Mouse (Mus musculus) ES-E14 (cell line): ENCODE results near the gene Asic2. TPM values are rescaled to one million over a fixed set of nuclear protein-coding genes. Genes with fewer than 3 reads are reported as not detected.

Experiments
- DNase-seq: peaks from one replicate; pipeline ENCODE4 v3.0.0-alpha.2; 2013; ENCODE audit warnings: low read depth, low spot score
- H3K27ac ChIP-seq: 2 replicates; pipeline ENCODE4 v1.5.1; 2012; ENCODE audit warnings: low read depth, mild to moderate bottlenecking, low read length, moderate library complexity, mixed read lengths; ENCODE audit not compliant: poor library complexity, insufficient read depth, severe bottlenecking
- H3K36me3 ChIP-seq: 2 replicates; pipeline ENCODE4 v1.6.1; 2012; ENCODE audit warnings: mild to moderate bottlenecking, low read length, moderate library complexity, mixed read lengths; ENCODE audit not compliant: control insufficient read depth, poor library complexity, insufficient read depth, severe bottlenecking
- H3K4me1 ChIP-seq, 2 experiments: fragments of 150-350 bp in 1 of 2; sonication (generic) in 1 of 2; 2 replicates each; pipeline ENCODE4 v1.6.1; 2012; ENCODE audit warnings: low read length in 2 of 2, mild to moderate bottlenecking in 1 of 2, mixed read lengths in 1 of 2; ENCODE audit not compliant: control insufficient read depth in 2 of 2, insufficient read depth in 2 of 2, poor library complexity in 1 of 2
- H3K4me3 ChIP-seq, 2 experiments: fragments of 150-350 bp in 1 of 2; sonication (generic) in 1 of 2; 2 replicates each; pipeline ENCODE4 v1.5.1; 2012; ENCODE audit warnings: low read length in 2 of 2, low read depth in 1 of 2, mild to moderate bottlenecking in 1 of 2, mixed read lengths in 1 of 2; ENCODE audit not compliant: insufficient read depth in 1 of 2, poor library complexity in 1 of 2, severe bottlenecking in 1 of 2
- H3K9ac ChIP-seq: 2 replicates; pipeline ENCODE4 v1.6.1; 2012; ENCODE audit warnings: low read depth, mild to moderate bottlenecking, low read length, mixed read lengths; ENCODE audit not compliant: poor library complexity, insufficient read depth, severe bottlenecking
- H3K9me3 ChIP-seq: fragments of 150-350 bp; sonication (generic); 2 replicates; pipeline ENCODE4 v1.6.1; 2012; ENCODE audit warnings: low read depth, mild to moderate bottlenecking, low read length; ENCODE audit not compliant: control insufficient read depth, insufficient read depth
- CHD2 ChIP-seq: IDR thresholded peaks from 2 replicates; pipeline ENCODE4 v1.6.1; 2014; ENCODE audit warnings: mild to moderate bottlenecking, low read depth, low read length, inconsistent platforms
- HCFC1 ChIP-seq: IDR thresholded peaks from 2 replicates; pipeline ENCODE4 v1.6.1; 2012; ENCODE audit warnings: low read length, inconsistent platforms, borderline replicate concordance; ENCODE audit not compliant: insufficient read depth
- MAFK ChIP-seq: IDR thresholded peaks from 2 replicates; pipeline ENCODE4 v1.6.1; 2014; ENCODE audit warnings: mild to moderate bottlenecking, low read depth, low read length, inconsistent platforms; ENCODE audit not compliant: insufficient read depth
- ZC3H11A ChIP-seq: IDR thresholded peaks from 2 replicates; pipeline ENCODE4 v1.6.1; 2012; ENCODE audit warnings: low read depth, mild to moderate bottlenecking, inconsistent platforms, low read length, borderline replicate concordance
- ZNF384 ChIP-seq: IDR thresholded peaks from 2 replicates; pipeline ENCODE4 v1.6.1; 2012; ENCODE audit warnings: low read depth, low read length, inconsistent platforms
- in situ Hi-C, 2 experiments: fragments of 600-800 bp; cut with MboI; formaldehyde crosslinking; loops; one replicate each; pipeline ENCODE4 v1.15.1; 2025; ENCODE audit warnings: low sequenced_read_pairs in 2 of 2, inconsistent platforms in 1 of 2; ENCODE audit not compliant: unreplicated experiment in 2 of 2
- total RNA-seq: library from RNA; depleted of rRNA; stranded (reverse); fragments of 300-350 nt; gene quantifications from 2 replicates; pipeline ENCODE4 v1.2.3, GENCODE M21; 2012

The Asic2 gene
- total RNA-seq, 1 experiment: 0.13 TPM

DNA sequence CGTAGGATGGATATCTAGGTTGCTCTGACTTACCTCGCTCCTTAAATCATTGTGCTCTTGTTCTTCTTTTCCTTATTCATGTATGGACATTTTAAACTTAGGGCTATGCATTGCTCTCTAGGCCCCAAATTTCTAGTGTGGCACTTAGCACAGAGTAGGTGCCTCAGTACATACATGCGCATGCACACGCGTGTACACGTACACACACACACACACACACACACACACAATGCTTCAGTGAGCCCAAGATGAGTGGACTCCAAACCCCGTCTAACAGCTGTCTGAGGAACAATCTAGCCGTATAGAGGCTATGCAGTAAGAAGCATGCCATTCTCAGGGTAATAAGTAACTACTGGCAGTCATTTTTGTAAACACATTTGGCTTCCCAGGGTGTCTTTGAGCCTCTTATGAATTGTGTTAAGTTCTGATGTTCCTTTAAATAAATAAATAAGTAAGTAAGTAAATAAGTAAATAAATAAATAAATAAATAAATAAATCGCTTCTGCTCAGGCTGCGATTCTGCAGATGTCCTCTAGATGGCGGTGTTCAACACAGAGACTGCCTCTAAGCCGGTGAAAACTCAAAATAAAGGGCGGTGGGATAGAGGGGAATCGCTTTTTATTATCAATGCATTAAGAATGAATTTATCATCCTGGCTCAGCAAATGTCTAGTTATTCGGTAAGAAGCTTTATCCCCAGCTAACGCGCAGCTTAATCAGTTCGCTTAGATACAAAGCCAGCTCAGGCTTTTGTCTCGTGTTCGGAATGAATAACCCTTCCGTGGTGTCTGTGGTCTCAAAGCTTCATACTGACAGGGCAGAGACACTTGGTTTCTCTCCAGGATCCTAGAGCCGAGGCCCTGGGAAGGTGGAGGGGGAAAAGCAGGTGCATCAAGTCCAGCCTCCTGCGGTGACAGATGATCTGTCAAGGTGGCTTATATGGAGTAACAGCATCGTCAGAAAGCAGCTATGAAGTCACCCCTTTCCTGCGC, 333.6 kb downstream of the Asic2 start:
- DNase-seq: no peak
- TF ChIP-seq ZNF384: no peak
- TF ChIP-seq HCFC1: no peak
- TF ChIP-seq ZC3H11A: peak; percentile 54
- no peak for TF ChIP-seq CHD2
- TF ChIP-seq MAFK: no peak
- no peaks in the 10 kb centered on the region for H3K4me1 ChIP-seq
- no peaks in the 10 kb centered on the region for H3K9me3 ChIP-seq
- no peak overlapping the region for H3K4me3 ChIP-seq
- H3K36me3 ChIP-seq: no peaks in the 10 kb centered on the region
- H3K9ac ChIP-seq: no peak overlapping the region
- in situ Hi-C loops: no loop called here
- H3K27ac ChIP-seq: no peak overlapping the region

DNA sequence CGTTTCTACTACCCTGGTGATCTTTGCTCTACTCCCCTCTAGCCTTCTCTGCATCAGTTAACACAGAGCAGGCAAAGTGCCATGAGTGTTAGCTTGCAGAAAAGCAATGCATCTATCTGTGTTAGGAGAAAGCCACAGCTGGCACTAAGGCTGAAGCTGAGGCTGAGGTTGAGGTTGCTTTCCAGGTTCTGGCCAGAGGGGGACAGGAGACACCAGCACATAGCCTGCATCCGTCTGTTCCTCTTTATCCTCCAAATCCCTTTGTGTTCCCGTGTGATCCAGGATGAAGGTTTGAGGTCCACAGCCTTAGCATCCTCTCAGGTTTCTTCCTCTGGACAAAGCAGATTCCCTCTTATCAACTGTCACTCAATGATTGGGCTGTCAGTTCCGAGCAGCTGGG, 343.1 kb downstream of the Asic2 start:
- TF ChIP-seq CHD2 (no peak), ZNF384 (no peak), HCFC1 (no peak), MAFK (no peak), ZC3H11A (no peak)
- Histone ChIP-seq H3K9ac (no peak overlapping the region), H3K36me3 (no peaks in the 10 kb centered on the region), H3K9me3 (no peaks in the 10 kb centered on the region; the same call in 1 of the 2 replicates), H3K27ac (no peak overlapping the region), H3K4me1 (peaks cover 0 to 4% of the 10 kb centered on the region in 2 experiments; a peak in 1 of 4 replicates), H3K4me3 (no peak overlapping the region)
- no peak for DNase-seq
- in situ Hi-C loops: no loop called here

DNA sequence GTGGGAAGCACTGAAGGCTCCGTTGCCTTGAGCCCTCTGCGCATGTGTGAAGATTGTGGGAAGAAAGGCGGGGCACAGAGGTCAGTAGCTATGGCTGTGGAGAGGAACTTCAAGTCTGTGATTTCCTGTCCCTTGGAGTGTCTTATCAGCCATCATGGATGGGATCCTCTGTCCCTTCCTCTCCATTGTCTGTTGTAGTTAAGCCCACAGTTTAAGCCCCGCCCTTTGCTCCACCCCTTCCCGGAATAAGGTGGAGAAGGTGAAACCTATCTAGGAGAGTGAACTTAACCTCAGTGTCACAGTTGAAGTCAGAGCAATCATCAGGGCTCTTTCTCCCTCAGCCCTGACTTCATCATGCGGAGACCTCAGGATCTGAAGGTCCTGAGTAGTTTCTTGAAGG, 347.7 kb downstream of the Asic2 start:
- in situ Hi-C loops: no loop called here
- TF ChIP-seq ZC3H11A (no peak), MAFK (no peak), CHD2 (no peak), HCFC1 (no peak), ZNF384 (no peak)
- H3K4me3 ChIP-seq: no peak overlapping the region
- no peaks in the 10 kb centered on the region; the same call in 1 of the 2 replicates for H3K9me3 ChIP-seq
- no peak overlapping the region for H3K9ac ChIP-seq
- peaks cover 4 to 7% of the 10 kb centered on the region in 2 experiments; a peak in 3 of 4 replicates for H3K4me1 ChIP-seq
- H3K27ac ChIP-seq: no peak overlapping the region
- peak; percentile 81 for DNase-seq
- H3K36me3 ChIP-seq: no peaks in the 10 kb centered on the region

DNA sequence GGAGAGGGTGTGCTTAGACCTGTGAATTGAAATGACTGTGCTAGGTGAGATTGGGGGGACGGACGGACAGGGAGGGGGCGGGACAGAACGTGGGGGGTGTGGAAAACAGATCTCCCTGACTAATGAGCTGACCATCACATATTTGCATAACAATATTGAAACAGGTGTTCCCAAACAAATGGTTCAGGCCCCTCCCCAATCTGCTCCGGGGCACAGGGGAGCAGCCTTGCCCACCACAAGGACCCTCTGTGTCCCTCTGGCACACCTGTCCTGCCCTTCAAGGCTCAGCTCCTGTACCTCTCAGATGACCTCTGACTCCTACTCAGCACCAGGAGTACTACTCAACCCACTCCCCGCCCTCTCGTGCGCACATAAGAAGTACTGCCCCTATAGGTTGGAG, 351.8 kb downstream of the Asic2 start:
- Histone ChIP-seq H3K36me3 (no peaks in the 10 kb centered on the region), H3K9me3 (no peaks in the 10 kb centered on the region), H3K9ac (no peak overlapping the region), H3K4me1 (peaks cover 4 to 13% of the 10 kb centered on the region in 2 experiments), H3K4me3 (no peak overlapping the region; a peak in 1 of 4 replicates), H3K27ac (no peak overlapping the region; the same call in 1 of the 2 replicates)
- DNase-seq: peak; percentile 44
- in situ Hi-C loops: no loop called here
- TF ChIP-seq HCFC1 (no peak), MAFK (no peak), CHD2 (no peak), ZNF384 (no peak), ZC3H11A (no peak)
